Mouse (Mus musculus) midbrain, postnatal 0 days (tissue): ENCODE measurements at regions not wholly inside any gene's neighbourhood (a gene's known extent, or its start where the extent isn't known, plus 50 kb on each side); places are given as distances from the start of the nearest gene placed in this dataset.

ENCODE experiments used
- ATAC-seq: fragments of 200-750 bp; cut with Nextera tagmentation; 2 replicates; pipeline ENCODE4 v1.8.0; 2017; ENCODE audit warnings: moderate number of reproducible peaks, mild to moderate bottlenecking, moderate TSS enrichment, moderate library complexity; ENCODE audit not compliant: low FRiP score
- DNase-seq: peaks from one replicate; pipeline ENCODE4 v3.0.0-alpha.2; 2015; ENCODE audit warnings: low spot score
- H3K27ac ChIP-seq: fragments of 300-500 bp; sonication (generic); 2 replicates; pipeline ENCODE4 v1.5.1; 2014; ENCODE audit warnings: low read depth, mild to moderate bottlenecking, low read length, mixed read lengths
- H3K27me3 ChIP-seq: fragments of 300-500 bp; sonication (generic); 2 replicates; pipeline ENCODE4 v1.6.1; 2014; ENCODE audit warnings: low read length, control low read depth, mixed read lengths; ENCODE audit not compliant: insufficient read depth
- H3K36me3 ChIP-seq: fragments of 300-500 bp; sonication (generic); 2 replicates; pipeline ENCODE4 v1.6.1; 2014; ENCODE audit warnings: low read length, control low read depth, mixed read lengths; ENCODE audit not compliant: insufficient read depth
- H3K4me1 ChIP-seq: fragments of 300-500 bp; sonication (generic); 2 replicates; pipeline ENCODE4 v1.6.1; 2014; ENCODE audit warnings: mild to moderate bottlenecking, control low read depth, antibody characterized with exemption, low read length, mixed read lengths; ENCODE audit not compliant: insufficient read depth
- H3K4me2 ChIP-seq: fragments of 300-500 bp; sonication (generic); 2 replicates; pipeline ENCODE4 v1.6.1; 2014; ENCODE audit warnings: low read depth, mild to moderate bottlenecking, low read length, mixed read lengths; ENCODE audit not compliant: poor library complexity, severe bottlenecking
- H3K4me3 ChIP-seq: fragments of 300-500 bp; sonication (generic); 2 replicates; pipeline ENCODE4 v1.5.1; 2014; ENCODE audit warnings: low read depth, mild to moderate bottlenecking, low read length, moderate library complexity
- H3K9ac ChIP-seq: fragments of 300-500 bp; sonication (generic); replicated peaks from 2 replicates; pipeline ENCODE4 v1.6.1; 2014; ENCODE audit warnings: mild to moderate bottlenecking, low read length, moderate library complexity, mixed read lengths; ENCODE audit not compliant: poor library complexity, severe bottlenecking
- H3K9me3 ChIP-seq: fragments of 300-500 bp; sonication (generic); 2 replicates; pipeline ENCODE4 v1.6.1; 2016; ENCODE audit warnings: low read length, control low read depth
- CTCF ChIP-seq: IDR thresholded peaks from 2 replicates; pipeline ENCODE4 v1.5.1; 2016; ENCODE audit warnings: antibody characterized with exemption, mild to moderate bottlenecking
- WGBS: fragments of 180-500 bp; shearing (Covaris S2); extraction: QIAGEN DNeasy Blood & Tissue Kit; methylation state at CpG from one replicate; pipeline ENCODE4 v1.1.7; 2014; 5-methylcytosine and 5-hydroxymethylcytosine counted together

GRCm38 (mm10) chr16:77369810-77370209 is 232.1 kb downstream of the Gm11146 start:
- no peak for TF ChIP-seq CTCF
- no peak overlapping the region for H3K27ac ChIP-seq
- H3K9me3 ChIP-seq: no peaks in the 10 kb centered on the region
- no peak overlapping the region for H3K4me2 ChIP-seq
- H3K27me3 ChIP-seq: no peaks in the 10 kb centered on the region
- no peak overlapping the region for H3K4me3 ChIP-seq
- H3K9ac ChIP-seq: no peak overlapping the region
- no peaks in the 10 kb centered on the region for H3K36me3 ChIP-seq
- 99% methylated on average over 2 of the region's 2 CpGs for WGBS
- DNase-seq: no peak
- H3K4me1 ChIP-seq: no peaks in the 10 kb centered on the region
- ATAC-seq: no peak

GRCm38 (mm10) chr16:77365254-77365653 is 236.6 kb downstream of the Gm11146 start:
- H3K4me3 ChIP-seq: no peak overlapping the region
- ATAC-seq (no peak), DNase-seq (no peak)
- no peak for TF ChIP-seq CTCF
- WGBS: 35% methylated on average over 2 of the region's 2 CpGs
- no peak overlapping the region for H3K9ac ChIP-seq
- no peaks in the 10 kb centered on the region for H3K36me3 ChIP-seq
- no peaks in the 10 kb centered on the region for H3K4me1 ChIP-seq
- no peaks in the 10 kb centered on the region for H3K9me3 ChIP-seq
- H3K27me3 ChIP-seq: no peaks in the 10 kb centered on the region
- H3K27ac ChIP-seq: no peak overlapping the region
- no peak overlapping the region for H3K4me2 ChIP-seq

GRCm38 (mm10) chr16:77364439-77364838 is 237.5 kb downstream of the Gm11146 start:
- no peaks in the 10 kb centered on the region for H3K36me3 ChIP-seq
- H3K9ac ChIP-seq: no peak overlapping the region
- no peaks in the 10 kb centered on the region for H3K27me3 ChIP-seq
- H3K4me3 ChIP-seq: no peak overlapping the region
- WGBS: 89% methylated on average over 3 of the region's 3 CpGs
- DNase-seq: no peak
- H3K27ac ChIP-seq: no peak overlapping the region
- no peak for ATAC-seq
- no peak for TF ChIP-seq CTCF
- no peaks in the 10 kb centered on the region for H3K9me3 ChIP-seq
- H3K4me2 ChIP-seq: no peak overlapping the region
- H3K4me1 ChIP-seq: no peaks in the 10 kb centered on the region

- no peaks in the 10 kb centered on the region for H3K27me3 ChIP-seq
- H3K9ac ChIP-seq: no peak overlapping the region
- H3K9me3 ChIP-seq: no peaks in the 10 kb centered on the region
- TF ChIP-seq CTCF: no peak
- DNase-seq: no peak
- WGBS: 83% methylated on average over 5 of the region's 5 CpGs
- no peak overlapping the region for H3K27ac ChIP-seq
- no peaks in the 10 kb centered on the region for H3K4me1 ChIP-seq
- H3K36me3 ChIP-seq: no peaks in the 10 kb centered on the region
- no peak for ATAC-seq
- no peak overlapping the region for H3K4me3 ChIP-seq
- no peak overlapping the region for H3K4me2 ChIP-seq
Measured at GRCm38 (mm10) chr16:77359190-77359589, 242.7 kb downstream of the Gm11146 start.

- TF ChIP-seq CTCF: no peak
- Histone ChIP-seq H3K27ac (no peak overlapping the region), H3K27me3 (no peaks in the 10 kb centered on the region), H3K9me3 (no peaks in the 10 kb centered on the region), H3K4me1 (no peaks in the 10 kb centered on the region), H3K4me3 (no peak overlapping the region), H3K4me2 (no peak overlapping the region), H3K36me3 (no peaks in the 10 kb centered on the region), H3K9ac (no peak overlapping the region)
- 96% methylated on average over 5 of the region's 5 CpGs for WGBS
- DNase-seq: no peak
- ATAC-seq: no peak
Measured at GRCm38 (mm10) chr16:77355260-77355659, 246.6 kb downstream of the Gm11146 start.

GRCm38 (mm10) chr16:77354201-77354712 is 247.6 kb downstream of the Gm11146 start:
- Histone ChIP-seq H3K9me3 (no peaks in the 10 kb centered on the region), H3K4me3 (no peak overlapping the region), H3K4me2 (no peak overlapping the region), H3K9ac (no peak overlapping the region), H3K36me3 (no peaks in the 10 kb centered on the region), H3K4me1 (no peaks in the 10 kb centered on the region), H3K27me3 (no peaks in the 10 kb centered on the region), H3K27ac (no peak overlapping the region)
- ATAC-seq: no peak
- TF ChIP-seq CTCF: no peak
- WGBS: 93% methylated on average over 3 of the region's 3 CpGs
- DNase-seq: no peak
